25 mouse cellular contexts compared by ENCODE assay signal in the genomic region with DNA sequence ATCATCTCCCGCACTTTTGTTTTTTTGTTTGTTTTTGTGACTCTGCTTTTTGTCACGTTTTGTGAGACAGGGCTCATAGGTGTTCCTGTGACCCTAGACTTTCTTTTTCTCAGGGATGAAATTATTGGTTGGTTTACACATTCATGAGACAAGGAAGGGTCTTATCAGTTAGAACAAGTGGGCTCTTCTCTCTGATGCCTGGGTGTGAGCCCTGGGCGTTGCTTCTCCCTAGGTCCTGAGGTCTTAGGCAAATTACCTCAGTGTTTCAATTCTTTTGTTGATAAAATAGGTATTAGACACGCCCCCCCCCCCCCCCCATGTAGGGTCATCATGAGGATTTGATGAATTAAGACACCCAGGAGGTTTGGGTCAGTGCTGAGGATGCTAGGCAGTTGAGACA. TPM values are rescaled to one million over a fixed set of nuclear protein-coding genes. Genes with fewer than 3 reads are reported as not detected.
DNase-seq lines count a peak whose midpoint lies in the region; ATAC-seq lines count a peak whose summit lies in the region.
"Had no signal": no experiment of that assay in that cellular context is flagged by ENCODE, and none has a peak within 500 bp of the region (broad histone marks: within the 10 kb centered on the region; RNA-seq: fewer than 3 reads in every experiment).

No protein-coding gene starts in this region.

- no peaks in the 10 kb centered on the region for H3K9me3 ChIP-seq in hindbrain, embryonic 15.5 days
- H3K9me3 ChIP-seq in hindbrain, embryonic 11.5 days (ENCODE audit: control insufficient read depth, low read length) = no peaks in the 10 kb centered on the region
- H3K9me3 ChIP-seq in midbrain, embryonic 16.5 days (replicated peaks; ENCODE audit: control insufficient read depth, low read length, poor library complexity, severe bottlenecking) = no peaks in the 10 kb centered on the region
- no peaks in the 10 kb centered on the region for H3K9me3 ChIP-seq in midbrain, embryonic 14.5 days (ENCODE audit: control insufficient read depth, low read length)
- H3K9me3 ChIP-seq in liver, embryonic 15.5 days (replicated peaks) = no peaks in the 10 kb centered on the region
- H3K9me3 ChIP-seq: embryonic facial prominence, embryonic 13.5 days; forebrain, embryonic 13.5 days; heart, embryonic 15.5 days; intestine, embryonic 15.5 days; lung, embryonic 15.5 days; neural tube, embryonic 12.5 days had no signal

- peak overlapping the region; percentile 70; the same call in 1 of the 2 replicates for H3K27ac ChIP-seq in hindbrain, embryonic 15.5 days (replicated peaks)
- H3K27ac ChIP-seq in hindbrain, embryonic 11.5 days (ENCODE audit: low read depth, low read length) = no peak overlapping the region
- H3K27ac ChIP-seq in midbrain, embryonic 16.5 days (ENCODE audit: low read length) = peak overlapping the region; percentile 62; the same call in 1 of the 2 replicates
- no peak overlapping the region for H3K27ac ChIP-seq in midbrain, embryonic 14.5 days (replicated peaks; ENCODE audit: low read depth, low read length)
- peak overlapping the region; percentile 88 for H3K27ac ChIP-seq in liver, embryonic 15.5 days (replicated peaks)
- H3K27ac ChIP-seq: embryonic facial prominence, embryonic 13.5 days; forebrain, embryonic 13.5 days; heart, embryonic 15.5 days; intestine, embryonic 15.5 days; lung, embryonic 15.5 days; neural tube, embryonic 12.5 days had no signal

- no peaks in the 10 kb centered on the region for H3K36me3 ChIP-seq in hindbrain, embryonic 15.5 days
- no peaks in the 10 kb centered on the region for H3K36me3 ChIP-seq in hindbrain, embryonic 11.5 days (ENCODE audit: control insufficient read depth, insufficient read depth, low read length)
- H3K36me3 ChIP-seq in midbrain, embryonic 16.5 days (ENCODE audit: control insufficient read depth, insufficient read depth, low read length) = no peaks in the 10 kb centered on the region
- peaks cover under 1% of the 10 kb centered on the region; the same call in 1 of the 2 replicates for H3K36me3 ChIP-seq in midbrain, embryonic 14.5 days (ENCODE audit: control insufficient read depth, insufficient read depth, low read length)
- H3K36me3 ChIP-seq in liver, embryonic 15.5 days (replicated peaks) = peaks cover 30% of the 10 kb centered on the region
- H3K36me3 ChIP-seq: heart, embryonic 15.5 days; intestine, embryonic 15.5 days; lung, embryonic 15.5 days had no signal

- H3K9ac ChIP-seq in hindbrain, embryonic 15.5 days = no peak overlapping the region
- H3K9ac ChIP-seq in hindbrain, embryonic 11.5 days (ENCODE audit: low read depth, low read length) = no peak overlapping the region
- H3K9ac ChIP-seq in midbrain, embryonic 16.5 days (ENCODE audit: low read depth, low read length) = no peak overlapping the region
- H3K9ac ChIP-seq in midbrain, embryonic 14.5 days (replicated peaks; ENCODE audit: low read length) = no peak overlapping the region
- peak overlapping the region; percentile 16; the same call in 1 of the 2 replicates for H3K9ac ChIP-seq in liver, embryonic 15.5 days
- H3K9ac ChIP-seq: embryonic facial prominence, embryonic 13.5 days; forebrain, embryonic 13.5 days; heart, embryonic 15.5 days; intestine, embryonic 15.5 days; lung, embryonic 15.5 days; neural tube, embryonic 12.5 days had no signal

- no peaks in the 10 kb centered on the region for H3K27me3 ChIP-seq in hindbrain, embryonic 15.5 days
- H3K27me3 ChIP-seq in hindbrain, embryonic 11.5 days (ENCODE audit: control insufficient read depth, insufficient read depth, low read length) = no peaks in the 10 kb centered on the region
- H3K27me3 ChIP-seq in midbrain, embryonic 16.5 days (ENCODE audit: control insufficient read depth, insufficient read depth, low read depth, low read length) = no peaks in the 10 kb centered on the region
- no peaks in the 10 kb centered on the region for H3K27me3 ChIP-seq in midbrain, embryonic 14.5 days (ENCODE audit: control insufficient read depth, insufficient read depth, low read length)
- no peaks in the 10 kb centered on the region for H3K27me3 ChIP-seq in liver, embryonic 15.5 days
- H3K27me3 ChIP-seq: embryonic facial prominence, embryonic 13.5 days; forebrain, embryonic 13.5 days; heart, embryonic 15.5 days; intestine, embryonic 15.5 days; lung, embryonic 15.5 days; neural tube, embryonic 12.5 days; Patski had no signal

- H3K4me2 ChIP-seq in hindbrain, embryonic 15.5 days = no peak overlapping the region
- no peak overlapping the region for H3K4me2 ChIP-seq in hindbrain, embryonic 11.5 days (replicated peaks; ENCODE audit: low read depth, low read length)
- H3K4me2 ChIP-seq in midbrain, embryonic 16.5 days (ENCODE audit: low read length) = no peak overlapping the region
- no peak overlapping the region for H3K4me2 ChIP-seq in midbrain, embryonic 14.5 days (ENCODE audit: low read length)
- peak overlapping the region; percentile 53 for H3K4me2 ChIP-seq in liver, embryonic 15.5 days
- H3K4me2 ChIP-seq: embryonic facial prominence, embryonic 13.5 days; forebrain, embryonic 13.5 days; heart, embryonic 15.5 days; intestine, embryonic 15.5 days; lung, embryonic 15.5 days; neural tube, embryonic 12.5 days had no signal

- DNase-seq in hindbrain, embryonic 11.5 days (ENCODE audit: low spot score) = no peak
- no peak for DNase-seq in midbrain, embryonic 14.5 days
- no peak for DNase-seq in adrenal gland, postnatal 4 days (ENCODE audit: low spot score in 2 of 2)
- no peak for DNase-seq in thymus, postnatal 4 days
- DNase-seq: cerebellum, adult 11-12 months; cerebellum, postnatal 14 days; heart, postnatal 4 days; kidney, adult 8-10 months; kidney, postnatal 14 days; lung, postnatal 36 days; retina, postnatal 1 day had no signal

- WGBS in hindbrain, embryonic 15.5 days = 69% methylated on average over 4 of the region's 4 CpGs
- WGBS in hindbrain, embryonic 11.5 days = 65% methylated on average over 4 of the region's 4 CpGs
- WGBS in midbrain, embryonic 16.5 days = 66% methylated on average over 4 of the region's 4 CpGs
- 62% methylated on average over 4 of the region's 4 CpGs for WGBS in midbrain, embryonic 14.5 days
- 23% methylated on average over 4 of the region's 4 CpGs for WGBS in liver, embryonic 15.5 days (ENCODE audit: insufficient replicate concordance)

- no peak for ATAC-seq in hindbrain, embryonic 15.5 days (ENCODE audit: low FRiP score, low read depth)
- no peak for ATAC-seq in hindbrain, embryonic 11.5 days (ENCODE audit: low FRiP score)
- no peak for ATAC-seq in midbrain, embryonic 16.5 days
- ATAC-seq in midbrain, embryonic 14.5 days (ENCODE audit: low FRiP score, low TSS enrichment) = no peak
- ATAC-seq in liver, embryonic 15.5 days (ENCODE audit: insufficient read depth) = peak; percentile 80
- ATAC-seq: forebrain, embryonic 13.5 days; intestine, embryonic 15.5 days; Patski had no signal

- H3K4me3 ChIP-seq in hindbrain, embryonic 15.5 days = no peak overlapping the region
- no peak overlapping the region for H3K4me3 ChIP-seq in hindbrain, embryonic 11.5 days (ENCODE audit: low read depth, low read length)
- no peak overlapping the region for H3K4me3 ChIP-seq in midbrain, embryonic 16.5 days (ENCODE audit: low read depth, low read length)
- no peak overlapping the region for H3K4me3 ChIP-seq in midbrain, embryonic 14.5 days (replicated peaks; ENCODE audit: low read depth, low read length)
- peak overlapping the region; percentile 22 for H3K4me3 ChIP-seq in liver, embryonic 15.5 days (replicated peaks)
- H3K4me3 ChIP-seq: embryonic facial prominence, embryonic 13.5 days; erythroblast, embryonic 14.5 days; forebrain, embryonic 13.5 days; heart, embryonic 15.5 days; intestine, embryonic 15.5 days; lung, embryonic 15.5 days; neural tube, embryonic 12.5 days had no signal

- peaks cover 10% of the 10 kb centered on the region for H3K4me1 ChIP-seq in hindbrain, embryonic 15.5 days (replicated peaks)
- no peaks in the 10 kb centered on the region for H3K4me1 ChIP-seq in hindbrain, embryonic 11.5 days (replicated peaks; ENCODE audit: control insufficient read depth, insufficient read depth, low read length)
- H3K4me1 ChIP-seq in midbrain, embryonic 16.5 days (ENCODE audit: control insufficient read depth, insufficient read depth, low read length) = peaks cover 3% of the 10 kb centered on the region; the same call in 1 of the 2 replicates
- H3K4me1 ChIP-seq in midbrain, embryonic 14.5 days (ENCODE audit: control insufficient read depth, insufficient read depth, low read length) = no peaks in the 10 kb centered on the region
- peaks cover 76% of the 10 kb centered on the region for H3K4me1 ChIP-seq in liver, embryonic 15.5 days (replicated peaks)
- H3K4me1 ChIP-seq: embryonic facial prominence, embryonic 13.5 days; heart, embryonic 15.5 days; neural tube, embryonic 12.5 days had no signal

RNA-seq across cellular contexts. Expression of a gene that starts 7.0 kb away (rescaled TPM):
- 3.6 and 6.8 TPM in 2 replicates for polyA plus RNA-seq in hindbrain, embryonic 15.5 days (2015; fragmentation: Nextera tagmentation; extraction: Ambion mirVana)
- polyA plus RNA-seq in hindbrain, embryonic 11.5 days (2014; fragmentation: Nextera tagmentation; extraction: Ambion mirVana) = 2.6 and 4.1 TPM in 2 replicates
- 4.6 and 5.5 TPM in 2 replicates for polyA plus RNA-seq in midbrain, embryonic 16.5 days (2015; fragmentation: Nextera tagmentation; extraction: Ambion mirVana)
- polyA plus RNA-seq in midbrain, embryonic 14.5 days (2014; fragmentation: Nextera tagmentation; extraction: Ambion mirVana) = 3.5 and 8.0 TPM in 2 replicates
- polyA plus RNA-seq in liver, embryonic 15.5 days (2015; fragmentation: Nextera tagmentation; extraction: Ambion mirVana) = 116 and 117 TPM in 2 replicates
- total RNA-seq in adrenal gland, postnatal 4 days (2021) = 10 to 100 TPM; 41.4 to 43.6 TPM

RNA-seq across cellular contexts. Expression of a gene that starts 7.1 kb away (rescaled TPM):
- polyA plus RNA-seq in hindbrain, embryonic 15.5 days (2015; fragmentation: Nextera tagmentation; extraction: Ambion mirVana) = 100 and 112 TPM in 2 replicates
- 32.5 and 34.2 TPM in 2 replicates for polyA plus RNA-seq in hindbrain, embryonic 11.5 days (2014; fragmentation: Nextera tagmentation; extraction: Ambion mirVana)
- polyA plus RNA-seq in midbrain, embryonic 16.5 days (2015; fragmentation: Nextera tagmentation; extraction: Ambion mirVana) = 123 and 139 TPM in 2 replicates
- 122 and 133 TPM in 2 replicates for polyA plus RNA-seq in midbrain, embryonic 14.5 days (2014; fragmentation: Nextera tagmentation; extraction: Ambion mirVana)
- polyA plus RNA-seq in liver, embryonic 15.5 days (2015; fragmentation: Nextera tagmentation; extraction: Ambion mirVana) = 30.3 and 34.4 TPM in 2 replicates
- 10 to 100 TPM; 40.8 to 44.7 TPM for total RNA-seq in adrenal gland, postnatal 4 days (2021)

RNA-seq across cellular contexts. Expression of a gene that starts 49.3 kb away (rescaled TPM):
- 0.33 TPM in 1 of 2 replicates, not detected in the other for polyA plus RNA-seq in hindbrain, embryonic 15.5 days (2015; fragmentation: Nextera tagmentation; extraction: Ambion mirVana)
- polyA plus RNA-seq in hindbrain, embryonic 11.5 days (2014; fragmentation: Nextera tagmentation; extraction: Ambion mirVana) = 0.32 and 0.66 TPM in 2 replicates
- polyA plus RNA-seq in midbrain, embryonic 16.5 days (2015; fragmentation: Nextera tagmentation; extraction: Ambion mirVana) = 0.25 TPM in 2 replicates
- 0.18 and 0.22 TPM in 2 replicates for polyA plus RNA-seq in midbrain, embryonic 14.5 days (2014; fragmentation: Nextera tagmentation; extraction: Ambion mirVana)
- 0.08 and 0.16 TPM in 2 replicates for polyA plus RNA-seq in liver, embryonic 15.5 days (2015; fragmentation: Nextera tagmentation; extraction: Ambion mirVana)
- not detected for total RNA-seq in adrenal gland, postnatal 4 days (2021)
- total RNA-seq: adrenal gland, adult 18-20 months; gastrocnemius, adult 8-10 months; left cerebral cortex, postnatal 36 days had no signal
- polyA plus RNA-seq: erythroblast, embryonic 14.5 days had no signal

Comparison
In these comparisons a context has a peak if more than half of its experiments do, and no peak if none do; other contexts are left out.
1. H3K27ac ChIP-seq: peak in hindbrain, embryonic 15.5 days (single experiment), midbrain, embryonic 16.5 days (single experiment) and liver, embryonic 15.5 days (single experiment); none in hindbrain, embryonic 11.5 days (single experiment) and midbrain, embryonic 14.5 days (single experiment).
2. RNA of a gene that starts 7.0 kb away (polyA plus RNA-seq): 116 to 117 TPM in liver, embryonic 15.5 days; 4.6 to 5.5 TPM in midbrain, embryonic 16.5 days, 2.6 to 4.1 TPM in hindbrain, embryonic 11.5 days, 3.6 to 6.8 TPM in hindbrain, embryonic 15.5 days and 3.5 to 8.0 TPM in midbrain, embryonic 14.5 days; every median in the first group is over 10 times any median in the second.